Mouse (Mus musculus) effector memory CD4-positive, alpha-beta T cell, adult 5 months (primary cell): ENCODE data around the gene Foxb2. TPM values are rescaled to one million over a fixed set of nuclear protein-coding genes. Genes with fewer than 3 reads are reported as not detected.

Experiments
- polyA plus RNA-seq: library from polyadenylated mRNA; unstranded; fragments of 100-300 nt; shearing (Covaris generic); gene quantifications from one replicate; pipeline ENCODE4 v1.2.1, GENCODE M21; 2017

Gene Foxb2
- polyA plus RNA-seq, result not detected

GRCm38 (mm10) chr19:16873221-16873861 is at the start of gene Foxb2:
Gene Foxb2 (minus strand): TSS chr19:16873805.

Other genes with a start within 250 kb of the Foxb2 start
- 63.5 TPM for gene Vps13a, start 92.9 kb downstream of the Foxb2 start, polyA plus RNA-seq
- 0.36 TPM for gene Prune2, start 82.3 kb upstream of the Foxb2 start, polyA plus RNA-seq